Mouse (Mus musculus): ENCODE measurements at regions not wholly inside any gene's neighbourhood (a gene's known extent, or its start where the extent isn't known, plus 50 kb on each side); places are given as distances from the start of the nearest gene placed in this dataset.

DNA sequence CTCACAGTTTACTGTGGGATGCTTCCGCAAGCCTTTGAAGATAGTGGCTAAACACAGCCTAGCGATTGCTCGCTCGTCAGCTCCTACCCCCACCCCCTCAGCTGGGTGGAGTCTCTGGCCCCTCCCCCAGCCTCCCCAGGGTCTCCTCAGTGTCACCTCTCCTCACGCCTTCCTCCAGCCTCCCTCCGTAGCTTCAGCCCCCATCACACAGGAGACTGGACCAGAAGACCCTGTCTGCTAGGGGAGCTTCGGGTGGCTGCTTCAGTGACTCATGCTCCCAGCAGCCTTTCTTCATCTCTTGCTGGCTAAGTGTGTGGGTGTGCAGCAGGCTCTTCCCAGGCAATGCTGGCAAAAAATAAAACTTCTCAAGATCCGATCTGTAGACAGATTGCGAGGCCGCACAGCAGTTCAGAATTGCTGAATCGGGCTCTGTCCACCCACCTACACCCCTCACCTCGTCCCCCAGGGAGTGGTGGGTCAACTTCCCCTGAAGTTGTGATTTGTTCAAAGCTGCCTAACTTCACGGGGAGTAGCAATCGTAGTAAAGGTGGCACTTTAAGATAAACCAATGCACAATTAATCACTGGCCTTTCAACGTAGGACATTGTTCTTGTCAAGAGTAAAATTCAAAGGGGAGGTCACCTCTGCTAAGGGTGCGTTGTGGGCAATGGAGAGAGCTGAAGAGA, 61.2 kb upstream of the Ankrd28 start:
- Histone ChIP-seq H3K36me3 (no peaks in the 10 kb centered on the region), H3K27ac (no peak overlapping the region), H3K27me3 (no peaks in the 10 kb centered on the region), H3K9ac (peak overlapping the region; percentile 54), H3K9me3 (no peaks in the 10 kb centered on the region), H3K4me2 (peak overlapping the region; percentile 58), H3K4me1 (peaks cover 8% of the 10 kb centered on the region), H3K4me3 (peak overlapping the region; percentile 26)
- ATAC-seq (ENCODE audit: insufficient number of reproducible peaks, insufficient read depth, low FRiP score, low TSS enrichment, low read depth), result no peak
- 13% methylated on average over 16 of the region's 16 CpGs for WGBS

DNA sequence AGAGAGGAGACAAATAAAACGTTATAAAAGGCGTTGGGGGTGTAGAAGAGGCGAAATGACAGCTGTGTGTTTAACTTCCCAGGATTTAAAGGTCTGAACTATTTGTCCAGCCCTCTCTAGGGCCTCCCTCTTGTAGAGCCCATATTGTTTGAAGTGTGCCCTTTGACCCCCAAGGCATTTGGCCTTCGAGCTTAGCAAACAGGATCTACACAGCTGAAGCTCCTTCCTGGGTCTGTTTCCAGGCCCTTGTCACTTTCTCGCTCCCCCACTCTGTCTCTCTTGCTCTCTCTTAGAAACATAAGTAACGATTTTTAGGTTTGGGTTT, 61.7 kb upstream of the Ankrd28 start:
- H3K9me3 ChIP-seq, result no peaks in the 10 kb centered on the region
- no peak overlapping the region for H3K4me2 ChIP-seq
- no peak overlapping the region for H3K9ac ChIP-seq
- WGBS, result 22% methylated on average over 6 of the region's 6 CpGs
- H3K36me3 ChIP-seq, result no peaks in the 10 kb centered on the region
- H3K4me3 ChIP-seq, result no peak overlapping the region
- ATAC-seq (ENCODE audit: insufficient number of reproducible peaks, insufficient read depth, low FRiP score, low TSS enrichment, low read depth), result no peak
- H3K4me1 ChIP-seq, result peaks cover 8% of the 10 kb centered on the region
- H3K27me3 ChIP-seq, result no peaks in the 10 kb centered on the region
- H3K27ac ChIP-seq, result no peak overlapping the region

DNA sequence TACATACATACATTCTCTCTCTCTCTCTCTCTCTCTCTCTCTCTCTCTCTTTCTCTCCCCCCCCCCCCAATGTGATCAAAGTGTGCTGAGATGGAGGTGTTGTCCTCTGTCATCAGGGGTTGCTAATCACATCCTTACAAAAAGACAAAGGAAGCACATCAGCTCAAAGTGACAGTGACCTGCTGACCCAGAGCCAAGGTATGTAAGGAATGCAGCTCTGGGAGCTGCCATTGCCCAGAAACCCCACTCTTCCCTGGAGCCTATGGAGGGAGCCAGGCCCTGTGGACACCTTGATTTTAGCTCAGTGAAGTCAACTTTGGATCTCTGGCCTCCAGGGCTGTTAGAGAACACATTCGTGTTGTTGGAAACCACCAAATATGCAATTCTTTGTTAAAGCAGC, 66.0 kb upstream of the Ankrd28 start:
- no peaks in the 10 kb centered on the region for H3K36me3 ChIP-seq
- no peak overlapping the region for H3K4me2 ChIP-seq
- ATAC-seq (ENCODE audit: insufficient number of reproducible peaks, insufficient read depth, low FRiP score, low TSS enrichment, low read depth), result no peak
- 47% methylated on average over 1 of the region's 1 CpGs for WGBS
- H3K27ac ChIP-seq, result no peak overlapping the region
- peaks cover 6% of the 10 kb centered on the region for H3K4me1 ChIP-seq
- H3K9me3 ChIP-seq, result no peaks in the 10 kb centered on the region
- H3K27me3 ChIP-seq, result no peaks in the 10 kb centered on the region
- H3K4me3 ChIP-seq, result no peak overlapping the region
- no peak overlapping the region for H3K9ac ChIP-seq

DNA sequence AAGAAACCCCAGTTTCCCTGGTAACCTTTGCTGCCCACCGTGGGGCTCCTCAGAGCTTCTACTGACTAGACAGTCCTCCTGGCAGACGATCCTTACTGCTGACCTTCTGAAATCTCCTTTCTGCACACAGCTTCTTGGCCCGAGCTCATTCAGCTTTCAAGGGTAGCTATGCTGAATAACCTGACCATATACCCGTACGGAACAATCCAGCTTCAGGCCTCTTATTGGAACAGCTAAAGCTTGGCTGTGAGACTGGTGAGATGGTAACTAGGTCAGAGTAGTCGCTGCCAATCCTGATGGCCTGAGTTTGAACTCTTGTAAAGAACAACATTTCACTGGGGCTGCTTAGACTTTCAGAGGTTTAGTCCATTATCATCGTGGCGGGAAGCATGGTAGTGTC, 69.1 kb upstream of the Ankrd28 start:
- H3K9me3 ChIP-seq, result no peaks in the 10 kb centered on the region
- H3K27ac ChIP-seq, result no peak overlapping the region
- no peak for ATAC-seq (ENCODE audit: insufficient number of reproducible peaks, insufficient read depth, low FRiP score, low TSS enrichment, low read depth)
- H3K27me3 ChIP-seq, result no peaks in the 10 kb centered on the region
- no peak overlapping the region for H3K9ac ChIP-seq
- H3K4me1 ChIP-seq, result no peaks in the 10 kb centered on the region
- H3K4me3 ChIP-seq, result no peak overlapping the region
- H3K36me3 ChIP-seq, result no peaks in the 10 kb centered on the region
- H3K4me2 ChIP-seq, result no peak overlapping the region
- 86% methylated on average over 8 of the region's 8 CpGs for WGBS

DNA sequence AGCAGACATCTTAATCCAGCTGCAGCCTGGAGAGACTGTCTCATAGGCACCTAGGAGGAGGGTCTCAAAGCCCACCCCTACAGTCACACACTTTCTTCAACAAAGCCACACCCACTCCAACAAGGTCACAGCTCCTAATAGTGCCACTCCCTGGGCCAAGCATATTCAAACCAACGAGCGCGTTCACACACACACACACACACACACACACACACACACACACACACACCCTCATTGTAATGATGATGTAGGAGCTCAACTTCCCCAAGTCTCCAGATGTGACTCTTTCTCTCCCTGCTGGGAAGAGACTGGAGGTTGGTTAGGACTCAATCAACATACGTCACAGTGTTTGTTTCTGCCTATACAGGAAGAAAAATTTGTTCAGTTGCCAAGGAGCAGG, 69.5 kb upstream of the Ankrd28 start:
- no peak overlapping the region for H3K4me3 ChIP-seq
- H3K9me3 ChIP-seq, result no peaks in the 10 kb centered on the region
- no peak overlapping the region for H3K27ac ChIP-seq
- H3K9ac ChIP-seq, result no peak overlapping the region
- ATAC-seq (ENCODE audit: insufficient number of reproducible peaks, insufficient read depth, low FRiP score, low TSS enrichment, low read depth), result no peak
- no peaks in the 10 kb centered on the region for H3K27me3 ChIP-seq
- WGBS, result 72% methylated on average over 4 of the region's 4 CpGs
- no peaks in the 10 kb centered on the region for H3K4me1 ChIP-seq
- H3K4me2 ChIP-seq, result no peak overlapping the region
- H3K36me3 ChIP-seq, result no peaks in the 10 kb centered on the region

DNA sequence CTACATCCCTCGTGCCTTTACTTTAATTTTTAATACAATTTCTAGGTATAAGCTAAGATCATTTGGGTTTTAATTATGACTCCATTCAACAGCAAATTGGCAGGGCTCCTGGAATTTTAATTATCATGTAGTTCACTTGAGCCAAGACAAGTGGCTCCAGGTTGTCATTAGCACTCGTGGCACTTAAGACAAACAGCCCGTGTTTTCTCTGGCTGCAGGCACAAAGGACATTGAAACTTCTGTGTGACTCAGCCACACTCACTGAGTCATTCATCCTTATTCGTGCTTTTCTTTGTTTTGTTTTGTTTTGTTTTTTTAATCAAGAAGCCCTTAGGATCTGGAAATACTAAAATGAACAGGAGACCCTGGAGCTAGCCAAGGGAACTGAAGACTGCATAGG, 71.5 kb upstream of the Ankrd28 start:
- no peak overlapping the region for H3K9ac ChIP-seq
- ATAC-seq (ENCODE audit: insufficient number of reproducible peaks, insufficient read depth, low FRiP score, low TSS enrichment, low read depth), result no peak
- no peaks in the 10 kb centered on the region for H3K9me3 ChIP-seq
- WGBS, result 32% methylated on average over 4 of the region's 4 CpGs
- H3K27ac ChIP-seq, result no peak overlapping the region
- H3K4me1 ChIP-seq, result no peaks in the 10 kb centered on the region
- no peak overlapping the region for H3K4me3 ChIP-seq
- H3K27me3 ChIP-seq, result no peaks in the 10 kb centered on the region
- no peak overlapping the region for H3K4me2 ChIP-seq
- no peaks in the 10 kb centered on the region for H3K36me3 ChIP-seq

DNA sequence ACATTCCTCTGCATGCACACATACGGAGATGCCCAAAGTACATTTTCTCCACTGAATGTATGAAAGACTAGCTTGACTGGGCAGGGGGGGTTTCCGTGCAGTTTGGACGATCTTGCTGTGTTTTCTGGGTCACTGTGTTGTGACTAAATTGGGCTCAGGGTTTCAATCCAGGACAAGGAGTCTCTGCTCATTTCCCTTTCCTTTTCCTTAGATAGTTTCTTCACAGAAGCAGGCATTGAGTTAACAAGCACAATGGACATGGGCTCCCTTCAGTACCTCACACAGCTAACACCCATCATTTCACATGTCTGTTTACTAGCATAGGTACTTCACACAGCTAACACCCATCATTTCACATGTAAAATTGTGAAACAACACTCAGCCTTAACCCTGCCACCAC, 73.2 kb upstream of the Ankrd28 start:
- H3K27ac ChIP-seq, result no peak overlapping the region
- ATAC-seq (ENCODE audit: insufficient number of reproducible peaks, insufficient read depth, low FRiP score, low TSS enrichment, low read depth), result no peak
- H3K4me3 ChIP-seq, result no peak overlapping the region
- no peaks in the 10 kb centered on the region for H3K4me1 ChIP-seq
- no peaks in the 10 kb centered on the region for H3K27me3 ChIP-seq
- WGBS, result 76% methylated on average over 3 of the region's 3 CpGs
- no peak overlapping the region for H3K4me2 ChIP-seq
- H3K9me3 ChIP-seq, result no peaks in the 10 kb centered on the region
- H3K9ac ChIP-seq, result no peak overlapping the region
- H3K36me3 ChIP-seq, result no peaks in the 10 kb centered on the region

DNA sequence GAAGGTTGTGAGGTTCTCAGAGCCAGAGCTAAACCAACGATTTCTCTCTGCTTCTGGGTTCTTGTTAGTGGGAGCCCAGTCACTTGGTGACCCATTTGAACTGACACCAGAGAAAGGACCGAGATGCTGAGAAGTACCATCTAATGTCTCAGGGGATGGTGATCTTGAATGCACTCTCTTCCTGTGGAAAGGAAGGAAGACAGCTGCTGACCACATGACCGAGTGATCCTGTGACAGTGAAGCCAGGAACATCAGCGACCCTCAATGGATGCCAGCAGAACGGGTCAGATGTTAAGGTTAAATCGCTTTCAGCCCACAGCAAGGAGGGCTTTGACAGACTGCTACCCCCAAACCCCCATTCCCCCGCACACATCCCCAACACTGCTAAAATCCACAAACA, 78.1 kb upstream of the Ankrd28 start:
- Histone ChIP-seq H3K9me3 (no peaks in the 10 kb centered on the region), H3K27ac (no peak overlapping the region), H3K27me3 (no peaks in the 10 kb centered on the region), H3K4me2 (no peak overlapping the region), H3K9ac (no peak overlapping the region), H3K36me3 (no peaks in the 10 kb centered on the region), H3K4me1 (no peaks in the 10 kb centered on the region), H3K4me3 (no peak overlapping the region)
- WGBS, result 63% methylated on average over 7 of the region's 7 CpGs
- no peak for ATAC-seq (ENCODE audit: insufficient number of reproducible peaks, insufficient read depth, low FRiP score, low TSS enrichment, low read depth)

DNA sequence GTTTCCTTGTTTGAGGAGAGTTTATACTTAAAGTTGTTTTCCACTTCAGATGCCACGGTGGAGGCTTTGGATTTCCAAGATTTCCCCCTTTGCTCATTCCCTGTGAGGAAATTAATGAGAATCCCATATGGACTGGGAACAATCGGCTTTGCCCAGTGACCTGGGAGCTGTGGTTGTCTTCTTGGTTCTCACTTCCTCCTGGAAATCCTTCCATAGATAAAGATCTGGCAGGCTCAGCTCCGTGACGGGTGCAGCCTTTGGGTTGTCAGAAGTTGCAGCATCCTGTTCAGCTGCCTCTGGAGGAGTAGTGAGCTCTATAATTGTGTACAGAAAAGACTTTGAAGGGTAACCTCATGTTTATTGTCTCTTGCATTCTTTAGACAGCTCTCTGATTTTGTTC, 78.8 kb upstream of the Ankrd28 start:
- Histone ChIP-seq H3K4me1 (no peaks in the 10 kb centered on the region), H3K4me3 (no peak overlapping the region), H3K9me3 (no peaks in the 10 kb centered on the region), H3K36me3 (no peaks in the 10 kb centered on the region), H3K4me2 (no peak overlapping the region), H3K27ac (no peak overlapping the region), H3K9ac (no peak overlapping the region), H3K27me3 (no peaks in the 10 kb centered on the region)
- no peak for ATAC-seq (ENCODE audit: insufficient number of reproducible peaks, insufficient read depth, low FRiP score, low TSS enrichment, low read depth)
- 50% methylated on average over 4 of the region's 4 CpGs for WGBS

DNA sequence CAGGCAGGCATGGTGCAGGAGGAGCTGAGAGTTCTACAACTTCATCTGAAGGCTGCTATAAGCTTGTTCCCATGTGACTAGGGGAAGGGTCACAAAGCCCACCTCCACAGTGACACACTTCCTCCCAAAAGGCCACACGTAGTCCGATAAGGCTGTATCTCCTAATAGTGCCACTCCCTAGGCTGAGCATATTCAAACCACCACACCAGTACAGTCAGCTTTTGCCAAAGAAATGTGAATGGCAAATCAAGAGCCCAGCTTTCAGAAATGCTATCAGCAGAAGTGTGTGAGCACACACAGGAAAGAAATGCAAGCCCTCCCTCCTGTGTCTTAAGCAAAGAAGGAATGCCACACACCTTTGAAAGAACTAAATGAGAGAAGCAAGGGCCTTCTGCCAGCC, 80.4 kb upstream of the Ankrd28 start:
- no peaks in the 10 kb centered on the region for H3K27me3 ChIP-seq
- no peak for ATAC-seq (ENCODE audit: insufficient number of reproducible peaks, insufficient read depth, low FRiP score, low TSS enrichment, low read depth)
- H3K4me3 ChIP-seq, result no peak overlapping the region
- no peak overlapping the region for H3K4me2 ChIP-seq
- no peak overlapping the region for H3K9ac ChIP-seq
- H3K4me1 ChIP-seq, result no peaks in the 10 kb centered on the region
- H3K27ac ChIP-seq, result no peak overlapping the region
- no peaks in the 10 kb centered on the region for H3K9me3 ChIP-seq
- H3K36me3 ChIP-seq, result no peaks in the 10 kb centered on the region
- 87% methylated on average over 2 of the region's 2 CpGs for WGBS

DNA sequence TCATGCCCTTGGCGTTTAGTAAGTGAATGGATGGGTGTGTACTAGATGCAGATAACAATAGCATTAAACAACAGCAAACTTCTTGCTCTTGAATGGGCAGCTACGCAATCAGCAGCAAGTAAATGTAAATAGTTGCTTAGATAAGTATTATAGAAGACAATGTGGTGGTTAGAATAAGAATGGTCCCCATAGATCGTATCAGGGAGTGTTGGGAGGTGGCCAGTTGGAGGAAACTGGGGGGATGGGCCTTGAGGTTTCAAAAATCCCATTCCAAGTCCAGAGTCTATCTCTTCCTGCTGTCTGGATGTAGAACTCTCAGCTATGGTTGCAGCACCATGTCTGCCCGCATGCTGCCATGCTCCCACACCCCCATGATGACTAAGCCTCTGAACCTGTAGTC, 88.0 kb upstream of the Ankrd28 start:
- Histone ChIP-seq H3K27me3 (no peaks in the 10 kb centered on the region), H3K36me3 (no peaks in the 10 kb centered on the region), H3K9me3 (no peaks in the 10 kb centered on the region), H3K4me1 (no peaks in the 10 kb centered on the region), H3K4me3 (no peak overlapping the region), H3K27ac (no peak overlapping the region), H3K4me2 (no peak overlapping the region), H3K9ac (no peak overlapping the region)
- 85% methylated on average over 4 of the region's 4 CpGs for WGBS
- ATAC-seq (ENCODE audit: insufficient number of reproducible peaks, insufficient read depth, low FRiP score, low TSS enrichment, low read depth), result no peak

DNA sequence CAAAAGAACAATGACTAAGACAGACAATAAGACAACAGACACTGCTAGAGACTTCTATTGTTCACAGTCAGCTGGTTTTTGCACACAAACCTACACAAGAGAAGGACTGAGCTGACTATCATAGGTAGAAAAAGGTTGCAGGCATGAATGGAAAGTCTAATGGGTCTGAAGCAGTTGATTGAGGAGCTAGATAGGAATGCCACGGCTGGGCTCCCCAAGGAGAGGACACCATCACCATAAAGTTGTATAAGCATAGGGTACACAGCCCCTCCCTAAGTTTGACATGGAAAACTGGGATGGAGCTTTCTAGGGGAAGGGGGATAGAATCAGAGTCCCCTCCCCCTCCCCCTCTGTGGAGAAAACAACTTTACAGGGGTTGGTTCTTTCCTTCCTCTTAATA, 88.5 kb upstream of the Ankrd28 start:
- H3K4me1 ChIP-seq, result no peaks in the 10 kb centered on the region
- H3K4me2 ChIP-seq, result no peak overlapping the region
- ATAC-seq (ENCODE audit: insufficient number of reproducible peaks, insufficient read depth, low FRiP score, low TSS enrichment, low read depth), result no peak
- no peak overlapping the region for H3K9ac ChIP-seq
- no peaks in the 10 kb centered on the region for H3K36me3 ChIP-seq
- H3K27ac ChIP-seq, result no peak overlapping the region
- H3K4me3 ChIP-seq, result no peak overlapping the region
- H3K9me3 ChIP-seq, result no peaks in the 10 kb centered on the region
- H3K27me3 ChIP-seq, result no peaks in the 10 kb centered on the region
- WGBS, result 97% methylated on average over 1 of the region's 1 CpGs
